Mouse (Mus musculus): ENCODE measurements at regions not wholly inside any gene's neighbourhood (a gene's known extent, or its start where the extent isn't known, plus 50 kb on each side); places are given as distances from the start of the nearest gene placed in this dataset.
A peak's percentile ranks its signal among the peaks of the same experiment; 100 is the strongest.
"Not testable (repeated sequence)": the region's sequence is repeated elsewhere in the genome, so short reads cannot be mapped to it uniquely, and the experiment has no call there.

GRCm38 (mm10) chr9:41891206-41891605, 232.9 kb downstream of the Sorl1 start:
- no peak overlapping the region for H3K4me3 ChIP-seq (ENCODE audit: insufficient read depth, low read depth, low read length)
- H3K36me3 ChIP-seq (ENCODE audit: control insufficient read depth, insufficient read depth, low read length) = no peaks in the 10 kb centered on the region
- no peaks in the 10 kb centered on the region; the same call in 1 of the 2 replicates for H3K27me3 ChIP-seq (replicated peaks; ENCODE audit: control insufficient read depth, insufficient read depth, low read length)
- DNase-seq = no peak
- 63% methylated on average over 7 of the region's 7 CpGs for WGBS
- H3K27ac ChIP-seq (ENCODE audit: insufficient read depth, low read depth, low read length) = no peak overlapping the region
- H3K4me1 ChIP-seq (ENCODE audit: control insufficient read depth, insufficient read depth, low read length) = no peaks in the 10 kb centered on the region
- TF ChIP-seq CTCF (conservative IDR thresholded peaks at IDR 0.05; ENCODE audit: insufficient read depth, insufficient read length, low read depth, low read length) (no peak), POLR2A (IDR thresholded peaks at IDR 0.05; ENCODE audit: low read depth, low read length) (no peak)

GRCm38 (mm10) chr9:41890273-41891141, 233.6 kb downstream of the Sorl1 start:
- Histone ChIP-seq H3K4me1 (ENCODE audit: control insufficient read depth, insufficient read depth, low read length) (no peaks in the 10 kb centered on the region), H3K27ac (ENCODE audit: insufficient read depth, low read depth, low read length) (no peak overlapping the region), H3K36me3 (ENCODE audit: control insufficient read depth, insufficient read depth, low read length) (no peaks in the 10 kb centered on the region), H3K27me3 (replicated peaks; ENCODE audit: control insufficient read depth, insufficient read depth, low read length) (no peaks in the 10 kb centered on the region; the same call in 1 of the 2 replicates), H3K4me3 (ENCODE audit: insufficient read depth, low read depth, low read length) (peak overlapping the region; percentile 51)
- WGBS = 4% methylated on average over 41 of the region's 42 CpGs
- no peak for TF ChIP-seq POLR2A (IDR thresholded peaks at IDR 0.05; ENCODE audit: low read depth, low read length)
- peak; percentile 16 for DNase-seq

DNA sequence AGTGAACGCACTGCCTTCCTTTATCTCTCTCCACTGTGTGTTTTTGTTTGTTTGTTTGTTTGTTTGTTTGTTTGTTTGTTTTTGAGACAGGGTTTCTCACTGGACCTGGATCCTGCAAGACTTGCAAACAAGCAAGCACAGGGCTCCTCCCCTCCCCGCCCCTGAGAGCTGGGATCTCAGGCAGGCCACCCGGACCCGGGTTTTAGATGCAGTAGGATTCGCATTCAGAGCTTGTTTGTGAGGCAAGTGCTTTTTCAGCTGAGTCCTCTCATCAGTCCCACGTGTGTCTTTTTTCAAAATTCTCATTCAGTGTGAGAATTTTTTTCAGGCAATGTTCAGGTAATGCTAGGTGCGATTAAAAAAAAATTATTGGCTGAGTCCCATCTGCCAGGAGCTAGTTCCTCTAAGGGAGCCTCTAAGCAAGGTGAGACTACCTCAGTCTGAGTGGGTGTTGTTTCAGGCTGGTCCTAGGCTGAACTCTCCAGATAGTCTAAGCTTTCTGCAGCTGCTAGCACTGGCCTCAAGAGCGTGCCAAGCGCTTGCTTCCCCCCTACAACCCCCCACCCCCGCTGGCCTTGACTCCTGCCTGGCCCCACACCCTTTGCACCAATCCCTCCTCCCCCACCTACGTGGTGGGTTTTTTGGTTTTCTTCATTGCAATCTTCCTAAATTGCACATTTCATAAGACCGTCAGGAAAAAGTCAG, 234.4 kb downstream of the Sorl1 start:
- 43% methylated on average over 12 of the region's 12 CpGs for WGBS
- Histone ChIP-seq H3K4me1 (ENCODE audit: control insufficient read depth, insufficient read depth, low read length) (no peaks in the 10 kb centered on the region), H3K36me3 (ENCODE audit: control insufficient read depth, insufficient read depth, low read length) (no peaks in the 10 kb centered on the region), H3K4me3 (ENCODE audit: insufficient read depth, low read depth, low read length) (no peak overlapping the region), H3K27ac (ENCODE audit: insufficient read depth, low read depth, low read length) (no peak overlapping the region), H3K27me3 (replicated peaks; ENCODE audit: control insufficient read depth, insufficient read depth, low read length) (no peaks in the 10 kb centered on the region; the same call in 1 of the 2 replicates)
- DNase-seq = no peak
- no peak for TF ChIP-seq CTCF (conservative IDR thresholded peaks at IDR 0.05; ENCODE audit: insufficient read depth, insufficient read length, low read depth, low read length)
- TF ChIP-seq POLR2A (IDR thresholded peaks at IDR 0.05; ENCODE audit: low read depth, low read length) = no peak

- 84% methylated on average over 3 of the region's 3 CpGs for WGBS
- no peak overlapping the region for H3K27ac ChIP-seq (ENCODE audit: insufficient read depth, low read depth, low read length)
- TF ChIP-seq POLR2A (IDR thresholded peaks at IDR 0.05; ENCODE audit: low read depth, low read length) (no peak), CTCF (conservative IDR thresholded peaks at IDR 0.05; ENCODE audit: insufficient read depth, insufficient read length, low read depth, low read length) (no peak)
- no peaks in the 10 kb centered on the region for H3K4me1 ChIP-seq (ENCODE audit: control insufficient read depth, insufficient read depth, low read length)
- H3K4me3 ChIP-seq (ENCODE audit: insufficient read depth, low read depth, low read length) = no peak overlapping the region
- H3K36me3 ChIP-seq (ENCODE audit: control insufficient read depth, insufficient read depth, low read length) = no peaks in the 10 kb centered on the region
- H3K27me3 ChIP-seq (replicated peaks; ENCODE audit: control insufficient read depth, insufficient read depth, low read length) = no peaks in the 10 kb centered on the region; the same call in 1 of the 2 replicates
- no peak for DNase-seq
Observed at GRCm38 (mm10) chr9:41888616-41889150, 235.4 kb downstream of the Sorl1 start.

DNA sequence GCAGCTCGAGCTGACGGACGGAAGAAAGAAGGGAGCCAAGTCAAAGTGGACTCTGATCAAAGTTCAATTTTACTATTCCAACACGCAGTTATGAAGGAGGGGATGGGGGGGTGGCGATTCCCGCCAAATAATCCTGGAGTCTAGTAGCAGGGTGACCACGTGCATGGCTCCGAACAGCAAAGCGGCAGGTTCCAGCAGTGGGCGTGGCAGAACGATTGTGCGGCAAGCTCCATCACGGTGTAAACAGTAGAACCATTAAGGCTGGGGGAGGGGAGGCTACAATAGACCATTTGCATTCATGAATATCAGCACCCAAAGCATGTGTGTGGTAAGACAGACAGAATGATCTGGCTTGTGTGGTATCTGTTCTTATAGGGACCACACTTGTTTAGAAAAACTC, 237.6 kb downstream of the Sorl1 start:
- not testable (repeated sequence) for H3K27me3 ChIP-seq (replicated peaks; ENCODE audit: control insufficient read depth, insufficient read depth, low read length); DNase-seq
- 88% methylated on average over 13 of the region's 13 CpGs for WGBS

GRCm38 (mm10) chr9:41880457-41880856, 243.6 kb downstream of the Sorl1 start:
- TF ChIP-seq POLR2A (IDR thresholded peaks at IDR 0.05; ENCODE audit: low read depth, low read length) (no peak), CTCF (conservative IDR thresholded peaks at IDR 0.05; ENCODE audit: insufficient read depth, insufficient read length, low read depth, low read length) (no peak)
- Histone ChIP-seq H3K27me3 (replicated peaks; ENCODE audit: control insufficient read depth, insufficient read depth, low read length) (no peaks in the 10 kb centered on the region), H3K36me3 (ENCODE audit: control insufficient read depth, insufficient read depth, low read length) (no peaks in the 10 kb centered on the region), H3K27ac (ENCODE audit: insufficient read depth, low read depth, low read length) (no peak overlapping the region), H3K4me3 (ENCODE audit: insufficient read depth, low read depth, low read length) (no peak overlapping the region), H3K4me1 (ENCODE audit: control insufficient read depth, insufficient read depth, low read length) (no peaks in the 10 kb centered on the region)
- DNase-seq = no peak
- WGBS = 81% methylated on average over 3 of the region's 3 CpGs

More for the DNA sequence above, 237.6 kb downstream of the Sorl1 start:
- H3K27ac ChIP-seq (ENCODE audit: insufficient read depth, low read depth, low read length); H3K4me1 ChIP-seq (ENCODE audit: control insufficient read depth, insufficient read depth, low read length); H3K4me3 ChIP-seq (ENCODE audit: insufficient read depth, low read depth, low read length); H3K36me3 ChIP-seq (ENCODE audit: control insufficient read depth, insufficient read depth, low read length): not testable (repeated sequence)

GRCm38 (mm10) chr9:41879080-41879479, 245.0 kb downstream of the Sorl1 start:
- H3K27ac ChIP-seq (ENCODE audit: insufficient read depth, low read depth, low read length) = no peak overlapping the region
- 68% methylated on average over 1 of the region's 1 CpGs for WGBS
- peak; percentile 10 for DNase-seq
- H3K4me1 ChIP-seq (ENCODE audit: control insufficient read depth, insufficient read depth, low read length) = no peaks in the 10 kb centered on the region
- H3K27me3 ChIP-seq (replicated peaks; ENCODE audit: control insufficient read depth, insufficient read depth, low read length) = no peaks in the 10 kb centered on the region
- no peak overlapping the region for H3K4me3 ChIP-seq (ENCODE audit: insufficient read depth, low read depth, low read length)
- H3K36me3 ChIP-seq (ENCODE audit: control insufficient read depth, insufficient read depth, low read length) = no peaks in the 10 kb centered on the region
- no peak for TF ChIP-seq CTCF (conservative IDR thresholded peaks at IDR 0.05; ENCODE audit: insufficient read depth, insufficient read length, low read depth, low read length)
- no peak for TF ChIP-seq POLR2A (IDR thresholded peaks at IDR 0.05; ENCODE audit: low read depth, low read length)
